Mouse (Mus musculus): ENCODE data around the gene Armc12.
"Not testable (repeated sequence)": the region's sequence is repeated elsewhere in the genome, so short reads cannot be mapped to it uniquely, and the experiment has no call there.

Armc12 gene

DNA sequence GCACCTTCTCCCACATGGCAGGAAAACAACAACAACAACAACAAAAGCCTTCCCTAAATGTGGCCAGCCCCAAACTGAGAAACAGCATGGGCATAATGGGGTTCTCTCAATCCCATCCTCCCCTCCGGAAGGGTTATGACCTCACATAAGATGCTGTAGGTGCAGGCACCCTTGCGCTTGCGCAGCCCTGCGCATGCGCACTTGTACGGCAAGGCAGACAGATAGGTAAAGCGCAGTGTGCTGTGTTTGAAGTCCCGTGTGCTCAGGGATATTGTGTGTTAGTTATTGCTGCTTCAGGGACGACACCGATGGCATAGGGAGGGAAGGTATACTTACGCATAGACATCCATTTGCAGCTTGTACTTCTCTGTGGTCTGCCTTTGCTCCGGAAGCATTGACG, 2.7 kb downstream of the Armc12 start:
- no peak for DNase-seq

DNA sequence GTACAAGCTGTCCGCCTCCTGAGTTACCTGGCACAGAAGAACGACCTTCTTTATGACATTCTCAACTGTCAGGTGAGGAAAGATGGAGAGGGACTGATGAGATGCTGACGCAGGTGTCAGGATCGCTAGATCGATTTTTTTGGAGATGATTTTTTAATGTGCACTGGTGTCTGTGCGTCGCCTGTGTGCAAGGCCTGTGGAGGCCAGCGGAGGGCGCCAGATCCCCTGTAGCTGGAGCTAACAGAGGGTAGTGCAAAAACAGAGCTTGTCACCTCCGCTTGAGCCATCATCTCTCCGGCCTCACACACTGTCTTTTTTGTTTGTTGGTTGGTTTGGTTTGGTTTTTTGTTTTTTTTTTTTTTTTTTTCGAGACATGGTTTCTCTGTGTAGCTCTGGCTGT, 7.3 kb downstream of the Armc12 start:
- no peak for DNase-seq

DNA sequence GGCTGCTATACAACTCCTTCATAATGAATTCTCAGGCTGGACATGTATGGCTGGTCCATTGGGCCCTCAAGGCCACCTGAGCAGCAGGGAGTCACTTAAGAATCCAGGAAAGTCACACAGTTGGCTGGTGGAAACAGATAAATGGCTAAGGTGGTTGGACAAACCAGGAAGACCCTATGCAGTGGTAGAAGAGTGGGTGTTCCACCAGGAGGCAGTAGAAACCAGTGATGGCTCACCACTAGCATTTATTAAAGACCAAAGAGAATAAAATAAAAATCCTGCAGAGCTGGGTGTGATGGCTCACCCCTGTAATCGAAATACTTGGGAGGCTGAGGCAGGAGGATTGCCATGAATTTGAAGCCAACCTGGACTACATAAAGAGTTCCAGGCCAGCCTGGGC, 16.3 kb downstream of the Armc12 start:
- DNase-seq: peak in 1 of 2 experiments; percentile 19

DNA sequence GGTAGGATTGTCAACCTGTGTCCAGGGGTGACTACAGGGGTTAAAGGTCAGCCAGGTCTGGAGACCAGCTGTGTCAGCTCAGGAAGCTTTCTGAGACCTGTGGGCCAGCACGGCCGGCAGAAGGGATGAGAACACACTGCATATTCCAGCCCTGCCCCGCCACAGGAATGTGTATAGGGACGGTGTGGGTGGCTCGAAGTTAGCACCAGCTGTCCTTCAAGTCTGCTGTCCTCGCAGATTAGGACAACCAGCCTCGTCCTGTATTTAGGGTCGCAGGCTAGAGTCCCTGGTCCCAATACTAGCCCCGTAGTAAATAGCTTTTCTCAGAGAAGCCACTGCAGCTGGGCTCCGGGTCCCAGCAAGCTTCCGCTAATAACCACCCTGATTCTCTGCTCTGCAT, 17.9 kb downstream of the Armc12 start:
- no peak for DNase-seq

DNA sequence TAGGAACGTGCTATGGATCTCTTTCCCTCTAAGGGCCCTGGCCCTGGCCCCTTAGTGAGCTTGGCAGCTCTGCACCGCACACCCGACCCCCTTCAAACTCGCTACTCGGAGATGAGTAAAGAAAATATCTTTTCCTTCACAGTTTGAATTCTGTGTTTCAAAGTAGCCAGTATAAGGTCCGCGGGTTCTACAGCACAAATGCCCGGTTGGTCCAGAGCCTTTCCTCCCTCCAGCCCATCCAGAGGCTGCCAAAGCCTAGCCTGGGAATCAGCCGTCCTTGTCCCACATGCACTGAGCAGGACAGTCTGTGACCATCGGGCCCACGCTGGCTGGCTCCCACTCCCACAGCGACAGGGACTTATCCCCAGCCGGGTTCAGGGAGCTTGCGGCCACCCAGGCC, 18.5 kb downstream of the Armc12 start, which contains the start of gene Clpsl2:
Gene Clpsl2 (plus strand): TSS at position 301 of the 400 bp plus-strand sequence.
- no peak for DNase-seq

DNA sequence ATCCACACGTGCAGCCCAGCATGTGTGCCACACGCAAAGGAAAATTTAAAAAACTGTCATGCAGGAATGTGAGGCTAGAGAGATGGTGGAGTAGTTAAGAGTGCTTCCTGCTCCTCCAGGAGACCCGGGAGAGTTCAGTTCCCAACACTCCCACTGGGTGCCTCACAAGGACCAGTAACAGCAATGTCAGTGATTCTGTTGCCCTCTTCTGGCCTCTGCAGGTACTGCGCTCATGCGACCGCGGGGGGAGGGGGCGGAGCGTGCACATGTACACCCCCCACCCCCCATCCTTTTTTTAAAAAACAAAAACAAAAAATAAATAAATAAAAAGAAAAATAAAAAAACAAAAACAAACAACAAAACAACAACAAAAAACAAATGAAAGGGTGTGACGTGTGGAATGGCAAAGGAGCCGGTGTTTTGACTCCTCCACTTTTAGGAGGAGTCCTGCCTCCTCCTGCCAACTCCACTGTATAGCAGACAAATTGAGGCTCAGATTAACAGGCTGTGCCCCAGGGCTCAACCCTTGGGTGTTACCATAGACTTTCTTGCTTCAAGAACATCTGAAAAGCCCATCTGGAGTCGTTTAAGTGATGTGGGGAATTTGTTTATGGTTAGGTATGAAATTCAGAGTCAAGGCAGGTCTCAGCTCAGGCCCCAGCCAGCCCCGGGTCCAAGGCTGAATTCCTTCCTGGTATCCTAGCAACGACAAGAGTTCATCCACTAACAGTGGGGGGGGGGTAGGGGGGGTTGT, 22.6 kb downstream of the Armc12 start:
- DNase-seq: peak; percentile 76 to 87

DNA sequence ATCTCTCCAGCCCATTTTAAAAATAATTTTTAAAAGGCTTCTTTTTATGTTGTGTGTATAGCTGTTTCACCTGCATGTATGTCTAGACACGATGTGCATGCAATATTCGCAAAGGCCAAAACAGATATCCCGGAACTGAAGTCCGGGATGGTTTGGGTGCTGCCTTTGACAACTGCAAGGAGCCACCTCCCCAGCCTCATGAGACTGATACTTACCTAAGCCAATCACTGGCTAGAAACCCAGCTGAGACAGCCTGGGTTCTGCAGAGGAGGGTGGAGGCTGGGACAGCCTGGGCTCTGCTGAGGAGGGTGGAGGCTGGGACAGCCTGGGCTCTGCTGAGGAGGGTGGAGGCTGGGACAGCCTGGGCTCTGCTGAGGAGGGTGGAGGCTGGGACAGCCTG, 23.4 kb downstream of the Armc12 start:
- not testable (repeated sequence) for DNase-seq

DNA sequence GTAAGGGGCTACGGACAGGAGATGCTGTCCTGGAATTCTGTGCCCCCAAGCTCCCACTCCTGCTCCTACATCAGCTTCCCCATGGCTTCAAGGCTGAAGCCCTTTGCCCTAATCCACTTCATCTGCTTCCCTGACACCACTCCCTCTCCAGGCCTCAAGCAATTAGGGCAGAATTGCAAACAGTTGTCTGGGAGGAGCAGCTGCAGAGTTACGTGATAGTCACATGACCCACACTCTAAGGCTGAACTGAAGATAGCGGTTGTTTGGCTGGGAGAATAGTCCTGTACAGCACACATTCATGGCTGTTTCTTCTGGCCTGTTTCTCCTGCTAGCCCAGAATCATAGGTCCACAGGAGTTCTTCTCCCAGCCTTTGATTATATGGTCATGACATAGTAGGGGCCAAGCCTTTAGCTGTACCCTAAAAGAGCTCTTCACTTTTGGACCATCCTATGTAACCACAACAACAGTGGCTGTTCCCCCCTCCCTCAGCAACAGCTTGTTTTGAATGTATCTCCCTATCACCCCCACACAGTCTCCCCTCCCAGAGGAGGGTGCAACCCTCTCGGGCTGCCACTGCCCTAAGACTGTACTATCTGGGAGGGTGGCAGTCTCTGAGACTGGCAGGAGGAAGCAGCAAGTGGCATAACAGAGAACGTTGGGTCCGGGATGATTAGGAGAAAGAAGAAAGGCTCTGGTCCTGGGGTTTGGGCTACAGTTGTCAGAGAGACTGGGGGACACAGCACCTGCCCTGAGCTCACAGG, 26.2 kb downstream of the Armc12 start:
- DNase-seq: no peak

DNA sequence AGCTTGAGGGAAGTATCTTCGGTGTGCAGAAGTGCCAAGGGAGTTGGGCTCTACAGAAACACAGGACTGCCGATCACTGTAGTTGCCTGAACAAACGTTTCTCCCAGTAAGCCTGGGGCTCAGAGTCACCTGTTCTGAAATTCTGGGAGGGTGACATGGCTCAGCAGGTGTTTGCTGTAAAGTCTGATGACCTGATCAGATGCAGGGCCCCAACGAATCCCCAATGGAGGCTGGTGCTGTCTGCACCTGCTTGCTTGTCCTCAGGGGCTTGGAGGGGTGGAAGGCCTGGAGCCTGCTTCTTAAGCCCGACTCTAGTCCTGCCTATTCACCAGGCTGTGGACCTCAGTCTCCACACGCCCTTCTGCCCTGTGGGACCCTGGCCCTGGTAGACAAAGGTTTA, 27.2 kb downstream of the Armc12 start:
- no peak for DNase-seq

DNA sequence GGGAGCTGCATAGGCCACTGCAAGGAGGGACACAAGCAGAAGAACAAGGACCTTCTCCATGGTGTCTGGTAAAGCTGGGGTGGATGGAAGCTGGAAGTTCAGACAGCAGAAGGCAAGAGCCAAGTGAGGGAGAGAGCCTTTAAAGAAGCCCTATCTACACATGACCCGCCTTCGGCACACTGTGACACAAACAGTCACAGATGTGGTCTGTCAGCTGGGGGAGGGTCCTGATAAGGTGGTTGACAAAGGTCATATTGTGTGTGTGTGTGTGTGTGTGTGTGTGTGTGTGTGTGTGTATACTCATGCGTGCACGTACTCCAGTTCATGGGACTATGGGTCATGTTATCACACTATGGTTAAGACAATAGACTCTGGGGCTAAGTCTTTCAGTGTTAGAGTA, 30.0 kb downstream of the Armc12 start, which contains the start of gene Clps:
Gene Clps (minus strand): TSS at position 169 of the 400 bp plus-strand sequence.
- no peak for DNase-seq

DNA sequence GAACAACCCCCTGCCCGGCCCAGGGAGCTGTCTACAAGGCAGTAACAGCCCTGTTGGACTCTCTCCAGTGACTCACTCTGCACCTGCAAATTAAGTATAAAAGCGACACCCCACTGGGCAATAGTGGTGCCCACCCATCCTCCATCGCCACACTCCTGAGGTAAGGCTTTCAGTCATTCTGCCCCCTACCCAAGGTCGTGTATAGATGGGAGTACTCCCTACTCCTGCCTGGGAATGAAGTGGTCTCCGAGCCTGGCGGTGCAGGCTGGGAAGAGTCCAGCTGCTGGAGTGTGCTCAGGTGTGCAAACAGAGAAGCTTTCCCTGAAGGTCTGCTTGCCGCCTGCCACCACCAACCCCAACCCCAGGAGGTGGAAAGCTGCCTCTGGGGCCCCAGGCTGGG, 31.0 kb downstream of the Armc12 start:
- DNase-seq: peak; percentile 10 to 39

DNA sequence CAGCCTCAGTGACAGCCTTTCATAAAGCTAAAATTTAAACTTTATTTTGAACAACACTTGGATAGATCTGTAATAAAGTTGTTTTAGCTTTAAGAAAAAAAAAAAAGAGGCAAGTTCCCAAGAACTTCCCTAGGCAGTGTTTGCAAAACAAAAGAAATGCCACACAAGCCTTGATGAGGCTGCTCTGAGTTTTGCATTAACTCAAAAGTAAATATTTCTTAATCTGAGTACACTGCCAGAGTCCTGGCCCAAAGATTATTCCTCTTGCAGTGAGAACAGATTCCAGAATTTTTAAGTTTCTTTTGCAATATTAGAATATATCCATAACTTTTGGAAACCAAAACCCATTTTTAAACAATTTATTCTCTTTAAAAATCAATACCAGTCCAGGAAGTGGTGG, 34.6 kb downstream of the Armc12 start:
- DNase-seq: no peak

DNA sequence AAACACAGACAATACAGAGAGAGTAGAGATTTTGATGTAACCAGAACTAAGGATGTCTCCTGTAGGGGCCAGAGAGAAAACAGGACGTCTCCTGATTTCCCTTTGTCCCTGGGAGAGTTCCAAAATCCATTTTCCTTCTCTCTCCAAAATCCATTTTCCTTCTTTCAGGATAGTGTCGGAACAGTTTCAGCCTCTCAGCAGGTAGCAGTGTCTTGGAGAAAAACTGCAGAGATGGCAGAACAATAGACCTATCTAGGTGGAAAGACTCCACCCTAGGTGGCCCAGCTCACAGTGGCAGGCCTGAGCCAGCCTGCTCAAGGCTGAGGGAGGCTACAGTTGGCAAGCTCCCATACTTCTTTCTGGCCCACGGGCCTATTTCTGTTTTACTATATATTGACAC, 36.9 kb downstream of the Armc12 start:
- DNase-seq: no peak

DNA sequence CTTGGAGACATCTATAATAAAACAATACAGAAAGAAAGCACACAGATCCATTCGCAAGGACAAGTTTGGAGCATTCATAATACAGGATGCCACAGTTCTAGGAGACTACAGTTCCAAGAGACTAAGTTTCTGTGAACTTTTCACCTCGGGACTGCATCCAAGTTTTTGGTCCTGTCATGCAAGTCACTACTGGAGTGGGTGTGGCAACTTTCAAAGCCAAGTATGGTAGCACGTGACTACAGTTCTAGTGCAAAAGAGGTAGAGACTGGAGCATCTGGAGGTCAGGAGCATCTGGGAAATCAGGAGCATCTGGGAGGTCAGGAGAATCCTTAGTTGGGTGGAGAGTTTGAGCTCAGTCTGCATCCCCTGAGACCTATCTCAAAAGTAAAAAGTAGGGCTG, 41.3 kb downstream of the Armc12 start:
- DNase-seq: no peak

DNA sequence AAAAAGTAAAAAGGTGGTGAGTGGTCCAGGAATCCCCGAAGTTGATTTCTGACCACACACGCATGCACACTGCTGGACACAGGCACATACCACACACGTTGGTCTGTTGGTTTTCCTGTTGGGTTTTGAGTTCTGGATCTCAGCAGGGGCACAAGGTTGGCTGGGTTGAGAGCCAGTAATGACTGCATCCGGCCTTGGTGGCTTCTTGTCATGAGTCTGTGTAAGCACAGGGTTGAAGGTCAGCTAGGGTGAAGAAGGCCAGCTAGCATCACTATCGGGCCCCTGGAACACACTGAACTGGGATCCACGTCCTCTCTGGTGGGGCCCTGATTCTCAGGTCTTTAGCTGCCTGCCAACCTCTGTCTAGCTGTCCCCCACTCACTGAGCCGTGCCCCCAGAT, 41.9 kb downstream of the Armc12 start:
- no peak for DNase-seq

DNA sequence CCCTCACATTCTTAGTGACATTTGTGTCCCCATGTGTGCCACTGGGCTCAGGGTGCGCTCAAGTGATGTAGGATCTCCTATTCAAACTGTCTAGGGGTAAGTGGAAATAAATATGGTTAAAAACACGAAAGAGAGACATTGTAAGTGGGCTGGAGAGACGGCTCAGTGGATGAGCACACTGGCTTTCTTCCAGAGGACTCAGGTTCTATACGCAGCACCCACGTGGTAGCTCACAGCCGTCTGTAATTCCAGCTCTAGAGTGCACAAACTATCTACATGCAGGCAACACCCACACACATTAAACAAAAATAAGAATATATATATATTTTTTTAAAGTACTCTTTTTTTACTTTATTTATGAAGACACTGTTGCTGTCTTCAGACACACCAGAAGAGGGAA, 42.3 kb downstream of the Armc12 start:
- DNase-seq: no peak

DNA sequence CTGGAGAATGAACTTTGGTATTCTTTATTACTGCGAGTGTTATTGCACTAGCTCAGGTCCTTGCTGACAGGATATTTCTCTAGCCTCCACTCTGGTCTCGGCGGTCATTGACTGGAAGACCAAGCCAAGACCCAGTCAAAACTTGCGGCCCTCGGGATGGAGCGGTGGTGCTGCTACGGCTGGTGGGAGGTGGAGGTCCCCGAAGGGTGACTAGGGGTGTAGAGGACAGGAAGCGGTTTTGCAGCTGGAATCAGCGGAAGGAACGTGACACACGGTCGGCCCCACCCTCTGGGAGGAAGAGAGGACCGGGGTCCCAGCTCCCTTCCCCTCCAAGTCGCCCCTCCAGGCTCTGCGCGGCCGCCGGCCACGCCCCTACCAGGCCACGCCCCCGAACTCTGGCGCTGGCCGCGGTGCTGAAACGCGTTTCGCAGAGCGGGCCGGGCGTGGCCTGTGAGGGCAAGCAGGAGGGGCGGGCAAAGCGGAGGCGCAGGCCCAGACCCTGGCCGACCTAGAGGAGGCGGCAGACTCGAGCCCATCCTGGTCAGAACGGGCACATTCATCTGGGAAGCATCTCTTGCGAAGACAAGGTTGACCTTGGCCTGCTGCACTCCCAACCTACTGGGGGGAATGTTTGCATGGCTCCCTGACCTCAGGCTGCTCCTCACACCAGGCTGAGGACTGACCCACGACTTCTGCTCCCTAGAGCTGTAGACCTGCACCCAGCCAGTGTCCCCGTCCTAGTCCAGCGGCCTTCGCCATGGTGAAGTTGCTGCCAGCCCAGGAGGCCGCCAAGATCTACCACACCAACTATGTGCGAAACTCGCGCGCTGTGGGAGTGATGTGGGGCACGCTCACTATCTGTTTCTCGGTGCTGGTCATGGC, 44.9 kb downstream of the Armc12 start, which contains the start of gene Lhfpl5:
Gene Lhfpl5 (plus strand): TSS at position 398 of the 882 bp plus-strand sequence.
- DNase-seq: peak; percentile 56 to 60

DNA sequence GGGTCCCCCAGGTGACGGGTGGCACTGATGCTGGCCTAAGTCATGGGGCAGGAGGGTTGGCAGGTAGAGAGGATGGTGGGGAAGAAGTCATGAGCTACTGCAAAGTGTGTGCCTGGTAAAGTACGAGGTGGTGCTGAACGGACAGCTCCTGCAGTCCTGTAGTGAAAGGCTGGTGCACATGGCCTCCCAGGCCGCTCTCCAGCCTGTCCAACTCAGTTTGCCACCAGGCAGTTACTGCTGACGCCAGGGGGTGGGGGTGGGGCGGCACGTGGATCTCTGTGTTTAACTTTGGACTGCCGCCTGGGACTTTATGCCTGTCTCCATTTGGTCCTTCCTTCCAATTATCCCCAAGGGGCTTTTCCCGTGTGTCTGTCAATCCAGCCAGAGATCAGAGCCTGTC, 49.8 kb downstream of the Armc12 start:
- peak; percentile 73 to 75 for DNase-seq

DNA sequence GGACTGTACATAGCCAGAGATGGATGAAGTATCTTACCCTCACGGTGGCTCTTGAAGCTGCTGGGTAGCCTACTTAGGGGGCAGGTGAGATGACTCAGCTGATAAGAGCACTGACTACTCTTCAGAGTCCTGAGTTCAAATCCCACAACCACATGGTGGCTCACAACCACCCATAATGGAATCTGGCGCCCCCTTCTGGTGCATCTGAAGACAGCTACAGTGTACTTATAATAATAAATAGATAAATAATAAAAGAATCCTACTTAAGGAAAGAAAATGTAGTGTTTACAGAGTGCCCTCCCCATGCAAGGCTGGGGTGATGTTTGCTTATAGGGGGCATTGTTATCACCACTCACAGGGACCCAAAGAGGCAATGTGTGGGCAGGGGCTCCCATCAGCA, 50.5 kb downstream of the Armc12 start:
- DNase-seq: no peak

DNA sequence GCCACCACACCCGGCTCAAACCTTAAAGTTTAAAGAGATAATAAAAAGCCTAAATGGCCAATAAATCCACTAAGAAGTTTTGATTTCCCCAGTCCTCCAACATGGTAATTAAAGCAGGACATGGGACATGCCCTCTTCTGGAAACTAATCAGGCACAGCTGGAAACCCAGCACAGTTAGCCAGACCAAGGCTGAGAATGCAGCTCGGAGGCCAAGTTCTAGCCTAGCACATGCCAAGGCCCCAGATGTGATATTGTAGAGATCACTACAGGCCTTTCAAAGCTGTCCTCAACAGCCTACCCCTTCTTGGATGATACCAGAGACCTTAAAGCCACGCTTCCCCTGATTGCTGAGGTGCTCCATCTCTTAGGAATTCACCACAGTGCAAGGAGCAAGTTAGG, 55.9 kb downstream of the Armc12 start:
- peak in 1 of 2 experiments; percentile 50 for DNase-seq

DNA sequence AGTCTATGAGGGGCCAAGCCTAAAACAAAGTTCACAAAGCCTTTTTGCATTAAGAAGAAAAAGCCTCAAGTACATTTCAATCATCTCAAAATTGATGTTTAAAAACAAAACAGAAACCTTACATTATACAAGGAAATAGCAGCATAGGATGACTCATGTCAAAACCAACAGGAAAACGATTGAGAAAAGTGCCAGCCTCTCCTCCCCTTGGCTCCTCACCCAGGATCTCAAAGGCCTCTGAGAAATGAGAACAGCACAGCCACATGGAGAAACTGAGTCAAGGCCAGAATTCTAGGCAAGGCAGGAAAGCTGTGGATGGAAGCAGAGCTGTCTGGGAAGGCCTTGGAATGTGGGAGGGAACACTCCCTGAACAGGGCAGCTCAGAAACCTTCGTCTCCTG, 58.0 kb downstream of the Armc12 start:
- DNase-seq: no peak
